Mouse (Mus musculus): ENCODE data around the gene Tnrc18. TPM values are rescaled to one million over a fixed set of nuclear protein-coding genes. Genes with fewer than 3 reads are reported as not detected.

Tnrc18 gene
- total RNA-seq, 2 experiments from 2014 or later: 0.85 to 8.8 TPM

DNA sequence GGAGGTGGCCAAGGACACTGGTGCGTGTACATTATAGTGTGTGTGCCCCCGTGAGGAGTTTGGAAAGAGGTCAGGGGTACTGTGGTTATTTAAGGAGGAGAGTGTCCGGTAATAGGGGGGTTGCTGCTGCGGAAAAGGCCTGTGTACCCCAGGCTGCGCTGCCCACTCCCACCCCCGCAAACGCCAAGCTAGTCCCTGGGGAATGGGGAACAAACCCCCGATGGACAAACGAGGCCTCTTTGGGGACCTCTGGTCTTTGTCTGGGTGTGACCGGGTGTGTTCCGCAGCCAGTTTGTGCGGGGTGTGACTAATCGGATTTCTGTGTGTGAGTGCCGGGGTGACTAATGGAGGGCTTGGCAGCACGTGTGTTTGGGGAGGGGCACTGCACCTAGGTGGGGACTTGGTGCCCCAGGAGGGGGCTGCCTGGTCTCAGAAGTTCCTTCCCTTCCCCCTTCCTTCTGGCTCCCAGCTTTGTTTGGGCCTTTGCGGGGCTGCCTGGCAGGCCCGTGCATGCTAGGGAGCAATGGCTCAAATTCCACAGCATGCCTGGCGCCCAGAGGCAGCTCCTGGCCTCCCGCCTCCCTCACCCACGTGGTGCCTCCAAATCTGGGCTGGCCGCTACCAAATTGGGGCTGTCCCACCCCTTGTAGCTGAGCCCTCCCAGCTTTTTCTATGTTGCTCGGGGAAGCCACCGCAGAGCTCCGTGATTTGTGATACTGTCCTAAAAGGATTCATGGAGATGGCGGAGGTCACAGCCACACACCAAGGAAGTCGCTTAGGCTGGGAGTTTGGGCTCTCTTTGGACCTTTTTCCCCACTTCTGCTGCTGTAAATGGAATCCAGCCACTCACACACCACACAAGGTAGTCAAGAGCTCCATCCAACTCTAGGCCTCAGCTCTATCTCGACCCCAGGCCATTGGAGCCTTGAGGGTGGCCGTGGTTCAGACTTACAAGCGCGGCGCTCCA is 5.9 kb upstream of the Tnrc18 start:
- no peak for ATAC-seq (replicated peaks; ENCODE audit: low FRiP score, low TSS enrichment, poor library complexity, severe bottlenecking)

DNA sequence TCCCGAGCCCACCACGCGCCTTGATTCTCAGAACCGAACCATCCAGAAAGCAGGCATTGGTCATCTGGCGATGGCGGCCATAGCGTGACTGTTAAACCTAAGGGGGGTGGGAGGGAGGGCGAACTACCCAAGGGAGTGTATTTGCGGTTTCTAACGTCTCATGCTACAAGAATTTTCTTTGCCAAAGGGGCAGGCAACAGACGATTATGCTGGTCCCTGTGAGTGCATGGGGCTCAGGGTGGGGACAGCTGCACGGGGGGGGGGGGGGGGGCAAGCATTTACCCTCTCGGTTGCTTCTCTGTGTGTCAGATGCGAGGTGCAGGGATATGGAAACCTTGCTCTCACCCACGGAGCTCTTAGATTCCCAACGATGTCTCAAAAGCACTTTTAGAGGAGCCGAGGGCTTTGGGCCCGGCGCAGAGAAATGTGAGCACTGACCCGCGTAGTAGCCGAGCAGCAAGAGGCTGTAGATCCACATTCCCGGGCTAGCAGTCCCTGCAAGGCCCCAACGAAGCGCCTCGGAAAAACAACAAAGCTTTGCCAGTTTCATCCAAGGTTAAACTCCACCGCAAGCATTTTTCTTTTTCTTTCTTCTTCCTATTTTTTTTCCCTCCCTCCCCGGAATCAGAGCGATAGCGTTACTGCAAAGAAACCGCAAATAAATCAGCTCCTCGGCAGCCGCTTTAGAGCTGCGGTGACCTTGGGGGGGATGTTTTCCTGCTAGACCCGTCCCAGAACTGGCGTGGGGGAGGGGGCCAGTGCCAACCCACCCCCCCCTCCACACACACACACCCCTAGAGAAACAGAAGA is 5.0 kb upstream of the Tnrc18 start:
- no peak for ATAC-seq (replicated peaks; ENCODE audit: low FRiP score, low TSS enrichment, poor library complexity, severe bottlenecking)

DNA sequence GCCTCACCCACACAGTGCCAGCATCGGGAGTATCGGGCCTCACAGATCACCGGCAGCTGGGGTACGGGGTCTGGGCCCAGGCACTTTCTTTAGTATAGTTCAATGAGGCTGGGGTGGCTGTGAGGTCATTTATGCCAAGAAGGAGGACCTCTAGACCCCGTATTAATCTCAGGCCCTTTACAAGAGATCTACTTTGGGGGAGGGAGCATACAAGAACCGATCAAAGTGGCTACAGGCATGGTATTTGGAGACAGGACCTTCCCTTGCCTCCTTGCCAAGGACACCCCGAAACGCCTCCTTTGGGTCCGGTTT is 4.5 kb upstream of the Tnrc18 start:
- ATAC-seq (replicated peaks; ENCODE audit: low FRiP score, low TSS enrichment, poor library complexity, severe bottlenecking): no peak

DNA sequence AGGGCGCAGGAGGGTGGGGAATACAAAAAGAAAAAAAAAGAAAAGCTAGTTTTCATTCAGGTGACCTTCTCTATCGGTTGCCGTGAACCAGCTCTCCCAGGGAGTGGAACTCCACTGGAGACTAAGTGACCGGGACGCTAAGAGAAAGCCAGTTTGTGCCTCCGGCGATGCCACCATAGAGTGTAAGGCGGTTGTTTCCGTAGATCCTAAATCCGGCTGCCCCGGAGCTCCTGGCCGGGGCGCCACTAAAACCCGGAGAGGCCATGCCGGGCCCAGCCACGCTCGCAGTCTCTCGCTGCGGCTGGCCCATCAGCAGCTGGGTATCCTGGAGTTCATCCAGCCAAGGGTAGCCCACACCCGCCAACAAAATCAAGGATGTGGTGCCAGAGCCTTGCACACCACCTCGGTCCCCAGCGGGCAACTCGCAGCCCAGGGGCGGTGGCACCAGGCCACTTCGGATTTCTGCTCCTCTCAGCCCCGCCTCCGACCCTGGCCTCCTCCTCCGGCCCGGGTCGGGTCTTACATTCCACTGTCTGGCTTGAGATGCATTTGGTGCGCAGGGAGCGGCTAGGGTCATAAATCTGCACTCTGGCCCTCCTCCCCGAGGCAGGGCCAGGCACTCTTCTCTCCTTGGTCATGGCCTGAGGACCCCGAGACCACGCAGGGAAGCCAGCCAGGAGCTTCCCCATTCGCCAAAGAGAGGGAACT is 4.0 kb upstream of the Tnrc18 start:
- no peak; the same call in 1 of the 2 replicates for ATAC-seq (replicated peaks; ENCODE audit: low FRiP score, low TSS enrichment, poor library complexity, severe bottlenecking)

DNA sequence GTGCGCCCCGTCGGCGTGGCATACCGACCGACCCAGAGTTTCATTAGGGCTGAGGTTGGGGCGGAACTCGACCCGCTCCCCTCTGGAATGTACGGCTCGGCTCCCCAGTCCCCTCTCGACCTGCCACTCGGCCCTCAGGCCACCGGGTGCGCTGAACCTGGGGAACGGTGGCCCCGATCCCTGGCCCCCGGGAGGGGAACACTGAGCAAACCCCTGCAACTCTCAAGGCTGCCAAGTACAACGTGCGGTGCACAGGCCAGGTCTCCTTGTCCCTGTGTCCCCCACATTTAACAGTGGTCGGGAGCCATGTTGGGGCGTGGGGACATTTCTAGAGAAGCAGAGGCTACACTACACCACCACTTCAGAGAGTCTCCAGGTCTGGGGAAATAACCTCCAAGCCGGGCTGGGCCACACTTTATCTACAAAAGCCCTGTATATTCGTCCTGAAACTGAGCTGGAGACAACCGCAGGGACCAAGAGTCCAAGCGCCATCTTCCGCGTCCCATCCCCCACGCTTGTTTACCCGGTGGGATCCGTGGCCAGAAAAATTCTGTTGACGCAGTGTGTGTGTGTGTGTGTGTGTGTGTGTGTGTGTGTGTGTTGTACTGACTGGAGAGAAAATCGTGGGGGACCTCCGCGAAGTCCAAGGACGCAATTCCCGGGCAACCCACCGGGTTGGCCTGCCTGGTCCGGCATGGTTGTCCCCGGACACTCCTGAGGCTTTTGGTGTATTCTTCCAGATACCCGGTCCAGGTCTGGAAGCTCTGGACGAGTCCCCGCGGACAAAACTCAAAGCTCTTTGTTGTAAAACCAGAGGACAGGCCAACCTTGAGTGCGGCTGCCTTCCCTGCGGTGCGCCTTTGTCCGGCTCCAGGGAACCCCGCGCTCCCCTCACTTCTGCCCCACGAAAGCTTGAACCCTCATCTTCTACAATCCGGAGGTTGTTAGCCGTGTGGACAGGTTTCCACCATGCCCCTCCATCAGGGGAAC is 3.1 kb upstream of the Tnrc18 start:
- no peak for ATAC-seq (replicated peaks; ENCODE audit: low FRiP score, low TSS enrichment, poor library complexity, severe bottlenecking)

DNA sequence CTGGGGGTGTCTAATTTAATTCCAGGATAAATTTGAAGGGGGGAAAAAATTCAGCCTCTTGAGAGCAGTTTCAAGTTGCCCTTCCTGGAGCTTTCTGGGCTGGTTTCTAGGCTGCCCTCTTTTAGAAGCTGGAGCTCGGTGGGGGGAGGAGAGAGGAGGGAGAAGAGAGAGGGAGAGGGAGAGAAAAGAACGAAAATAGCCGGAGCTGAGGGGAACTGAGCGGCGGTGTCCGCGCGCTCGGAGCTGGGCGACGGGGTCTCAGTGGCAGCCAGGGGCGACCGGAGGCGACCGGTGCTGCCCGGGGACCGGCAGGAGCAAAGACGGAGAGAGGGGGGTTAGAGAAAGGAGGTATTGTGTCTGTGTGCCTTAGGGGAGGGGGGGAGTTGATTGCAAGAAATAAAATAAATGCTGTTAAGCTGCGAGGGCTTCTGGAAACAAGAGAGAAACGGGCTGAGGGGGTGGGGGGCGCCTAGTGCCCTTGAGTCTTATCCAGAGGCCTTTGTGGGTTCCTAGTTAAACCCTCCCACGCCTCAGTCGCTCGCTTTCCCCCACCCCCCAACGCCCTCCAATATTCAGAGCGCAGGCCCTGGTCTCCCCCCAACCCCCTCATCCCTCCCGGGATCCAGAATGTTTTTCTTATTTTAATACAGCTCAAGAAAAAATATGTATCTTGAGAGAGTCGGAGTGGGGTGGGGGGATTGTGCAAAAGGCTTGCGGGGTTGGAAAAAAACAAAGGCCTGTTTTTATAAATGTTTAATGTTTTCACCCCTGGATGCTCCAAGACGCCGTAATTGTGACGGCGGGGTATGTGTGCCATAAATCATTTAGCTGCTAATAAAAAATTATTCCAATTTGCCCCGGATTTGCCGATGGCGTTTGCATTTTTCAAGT is 2.2 kb upstream of the Tnrc18 start:
- no peak for ATAC-seq (replicated peaks; ENCODE audit: low FRiP score, low TSS enrichment, poor library complexity, severe bottlenecking)

DNA sequence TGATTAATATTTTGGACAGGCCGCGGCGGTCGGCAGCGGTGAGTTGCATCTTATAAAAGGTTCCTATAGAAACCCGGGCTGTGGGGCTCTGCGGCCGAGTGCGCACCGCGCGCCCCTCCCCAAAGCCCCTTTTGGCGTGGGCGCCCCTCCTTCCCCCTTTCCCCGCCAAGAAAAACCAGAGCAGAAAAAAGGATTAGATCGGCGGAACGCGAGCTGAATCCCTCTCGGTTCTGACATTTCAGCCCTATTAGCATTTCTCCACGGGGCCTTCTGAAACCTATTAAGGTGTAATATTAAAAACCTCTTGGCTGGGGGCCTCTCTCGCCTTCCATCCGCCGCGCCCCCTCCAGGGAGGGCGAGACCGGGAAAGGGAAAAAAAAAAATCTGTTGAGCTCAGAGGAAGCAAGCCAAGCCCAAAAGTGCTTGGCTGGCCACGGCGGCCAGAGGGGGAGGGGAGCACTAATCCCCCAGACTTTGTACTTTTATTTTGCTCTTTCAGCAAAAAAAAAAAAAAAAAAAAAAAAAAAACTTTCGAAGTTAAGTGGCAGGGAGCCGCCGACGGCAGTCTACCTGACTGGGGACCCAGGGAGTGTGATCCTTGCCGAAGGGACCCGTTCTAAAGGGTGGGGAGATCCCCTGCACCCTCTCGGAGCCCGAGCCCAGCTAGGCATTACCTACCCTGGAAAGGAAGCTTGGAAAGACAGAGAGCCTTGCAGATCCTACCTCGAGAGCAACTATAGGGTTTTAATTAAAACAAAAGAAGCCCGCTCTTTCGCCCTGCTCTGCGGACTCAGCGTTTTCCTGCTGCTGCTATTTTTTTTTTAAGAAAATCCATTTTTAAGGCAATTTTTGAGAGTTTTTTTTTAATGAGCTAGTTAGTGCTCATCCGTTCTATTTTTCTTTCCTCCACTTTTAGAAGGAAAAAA is 1.2 kb upstream of the Tnrc18 start:
- no peak for ATAC-seq (replicated peaks; ENCODE audit: low FRiP score, low TSS enrichment, poor library complexity, severe bottlenecking)

DNA sequence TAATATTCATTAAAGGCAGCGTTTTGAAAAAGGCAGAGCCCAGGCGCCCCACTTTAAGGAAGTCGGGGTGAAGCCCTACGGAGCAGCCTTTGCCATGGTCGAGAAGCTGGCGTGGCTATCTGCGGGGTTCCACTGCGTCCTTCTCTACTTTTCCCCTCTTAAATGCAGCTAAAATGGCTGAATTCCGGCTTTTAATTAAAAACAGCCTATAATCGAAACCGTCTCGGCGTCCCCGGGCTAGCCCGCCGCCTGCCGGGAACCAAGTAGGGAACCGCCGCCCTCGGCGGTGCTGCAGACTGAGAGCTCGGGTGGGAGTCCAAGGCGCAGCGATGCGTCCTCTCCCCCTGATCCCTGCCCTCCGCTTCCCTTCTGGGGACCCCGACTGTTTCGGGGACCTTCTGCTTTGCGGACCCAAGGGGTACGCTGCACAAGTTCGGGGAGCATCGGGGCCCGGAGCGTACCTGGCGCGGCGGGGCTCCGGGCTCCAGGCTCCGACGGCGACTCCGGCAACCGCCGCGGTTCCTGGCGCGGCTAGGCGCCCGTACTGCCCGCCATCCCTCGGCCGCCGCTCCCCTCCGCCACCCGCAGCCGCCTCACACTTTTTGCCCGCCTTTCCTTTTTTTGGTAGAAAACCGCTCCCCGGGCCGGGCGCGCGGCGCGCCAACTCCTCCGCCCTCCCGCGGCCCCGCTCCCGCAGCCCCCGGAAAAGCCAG is 495 bp downstream of the Tnrc18 start:
- ATAC-seq (replicated peaks; ENCODE audit: low FRiP score, low TSS enrichment, poor library complexity, severe bottlenecking): no peak

DNA sequence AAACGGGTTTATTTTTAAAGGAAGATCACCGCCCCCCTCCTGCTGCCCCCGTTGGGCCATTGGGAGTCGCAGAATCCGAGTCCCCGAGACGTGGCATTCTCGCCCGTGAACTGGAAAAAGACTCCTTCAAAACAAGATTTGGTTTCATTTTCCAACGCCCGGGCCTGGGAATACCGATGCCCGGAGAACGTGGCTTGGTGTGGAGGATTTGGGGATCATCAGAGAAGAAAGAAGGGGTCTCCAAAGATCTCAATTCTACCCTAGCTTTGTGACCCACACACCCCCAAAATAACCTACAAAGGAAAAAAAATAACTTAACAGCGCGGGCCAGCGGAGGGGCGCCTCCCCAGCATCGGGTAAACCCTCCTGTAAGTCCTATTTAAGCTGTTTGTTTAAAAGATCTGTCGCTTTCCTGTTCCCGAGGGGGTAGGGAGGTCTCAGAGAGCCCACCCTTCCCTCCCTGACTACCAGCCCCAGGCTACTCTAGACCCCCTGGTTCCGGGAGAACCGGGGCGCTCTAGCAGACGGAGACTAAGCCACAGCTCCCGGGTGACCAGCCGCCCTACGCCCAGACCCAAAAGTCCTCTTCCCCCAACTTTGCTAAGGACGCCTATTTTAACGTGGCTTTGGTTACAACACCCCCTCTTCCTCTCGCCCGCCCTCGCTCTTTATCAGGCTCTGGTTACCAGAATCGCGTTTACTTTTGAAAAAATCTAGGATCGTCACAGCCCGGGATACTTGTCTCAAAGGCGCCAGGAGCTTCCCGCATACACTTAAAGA is 1.2 kb downstream of the Tnrc18 start:
- no peak for ATAC-seq (replicated peaks; ENCODE audit: low FRiP score, low TSS enrichment, poor library complexity, severe bottlenecking)

DNA sequence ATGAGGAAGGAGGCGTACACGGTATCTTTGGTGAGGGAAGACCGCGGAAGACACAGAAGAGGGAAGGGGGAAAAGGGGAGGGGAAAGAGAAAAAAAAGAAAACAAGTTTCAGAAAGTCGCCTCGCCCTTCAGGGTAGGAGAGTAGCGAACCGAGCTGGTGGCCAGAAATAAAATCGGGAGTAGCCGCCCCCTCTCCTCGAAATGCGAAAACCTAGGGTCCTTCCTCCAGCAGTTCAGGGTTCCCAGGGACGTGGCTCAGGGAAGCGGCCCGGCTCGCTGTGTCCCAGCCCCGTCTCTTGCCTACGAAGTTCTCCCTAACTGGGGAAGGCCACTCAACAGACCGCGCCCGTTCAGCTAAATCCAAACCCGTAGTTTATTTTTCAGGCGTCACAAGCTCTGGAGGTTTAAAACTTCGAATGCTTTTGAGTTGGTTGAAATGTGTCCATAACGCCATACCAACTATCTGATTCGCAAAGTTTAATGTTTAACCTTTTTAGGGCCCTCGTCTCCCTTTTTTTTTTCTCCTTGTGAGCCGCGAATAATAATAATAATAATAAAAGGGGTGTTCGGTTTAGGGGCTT is 2.0 kb downstream of the Tnrc18 start:
- ATAC-seq (replicated peaks; ENCODE audit: low FRiP score, low TSS enrichment, poor library complexity, severe bottlenecking): no peak

DNA sequence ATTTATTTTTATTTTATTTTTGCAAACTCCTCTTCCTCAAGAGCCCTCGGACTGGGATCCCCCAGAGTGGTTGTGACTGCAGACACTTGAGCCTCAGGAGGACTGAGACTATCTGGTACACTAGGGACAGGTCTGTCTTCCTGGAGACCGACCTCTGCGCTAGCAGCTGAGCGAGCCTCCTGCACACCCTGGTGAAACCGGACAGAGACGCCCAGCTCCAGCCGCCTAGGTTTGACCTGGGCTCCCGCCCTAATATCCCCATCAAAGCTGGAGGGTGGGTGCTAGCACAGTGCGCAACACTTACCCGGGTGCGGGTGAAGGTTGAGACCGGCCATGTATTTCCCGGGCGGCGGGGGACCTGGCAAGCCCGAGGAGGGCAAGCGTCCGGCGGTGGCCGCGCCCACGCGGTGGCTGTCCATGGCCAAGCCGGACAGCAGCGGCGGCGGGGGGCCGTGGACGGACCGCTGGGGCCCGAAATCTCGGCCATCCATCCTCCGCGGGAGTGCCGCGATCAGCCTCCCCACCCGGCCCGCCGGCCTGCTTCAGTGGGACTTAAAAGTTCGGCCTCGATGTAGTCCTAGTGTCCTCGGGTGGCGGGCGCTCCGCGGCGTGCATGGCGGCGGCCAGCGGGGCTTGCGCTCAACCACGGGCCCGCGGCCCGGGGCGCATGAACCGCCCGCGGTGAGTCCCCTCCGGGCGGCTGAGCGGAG is 2.6 kb downstream of the Tnrc18 start:
- no peak for ATAC-seq (replicated peaks; ENCODE audit: low FRiP score, low TSS enrichment, poor library complexity, severe bottlenecking)

DNA sequence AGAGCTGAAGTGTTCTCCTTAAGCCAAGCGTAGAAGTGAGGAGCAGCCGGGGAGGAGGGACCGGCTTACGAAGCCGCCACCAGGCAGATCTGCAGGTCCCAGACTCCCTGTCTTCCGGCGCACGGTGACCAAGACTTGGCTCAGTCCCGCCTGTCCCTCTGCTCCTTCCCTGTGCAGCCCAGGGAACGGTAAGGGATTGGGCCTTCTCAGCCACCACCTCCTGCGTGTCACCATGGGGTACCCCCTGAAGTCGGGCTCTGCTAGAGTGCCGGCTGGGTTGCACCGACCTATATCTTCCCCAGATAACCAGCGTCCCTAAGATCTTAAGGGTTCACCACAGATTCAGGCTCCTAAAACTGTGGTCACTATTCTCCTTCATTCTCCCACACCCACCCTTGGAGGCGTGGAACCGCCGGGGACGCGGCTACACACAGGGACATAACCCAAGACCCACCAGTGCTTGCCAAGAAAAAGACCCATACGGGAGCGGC is 3.3 kb downstream of the Tnrc18 start:
- no peak for ATAC-seq (replicated peaks; ENCODE audit: low FRiP score, low TSS enrichment, poor library complexity, severe bottlenecking)

DNA sequence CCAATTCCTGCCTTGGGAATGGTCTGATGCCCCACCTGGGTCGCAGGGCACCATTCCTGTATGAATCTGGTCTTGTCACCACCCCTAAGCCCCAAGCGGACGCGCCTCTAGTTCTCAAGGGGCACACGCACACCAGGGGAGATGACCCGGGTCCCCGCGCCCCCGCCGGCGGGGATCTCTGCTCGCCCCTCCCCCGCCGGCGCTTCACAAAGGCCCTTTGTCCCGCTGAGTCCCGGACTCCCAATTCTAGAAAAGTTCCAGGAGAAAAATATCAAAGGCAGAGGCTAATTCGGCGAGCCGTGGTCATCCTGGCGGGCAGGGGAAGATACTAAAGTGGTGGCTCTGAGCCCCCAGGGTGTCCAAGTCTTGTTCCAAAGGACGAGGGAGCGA is 3.7 kb downstream of the Tnrc18 start:
- no peak for ATAC-seq (replicated peaks; ENCODE audit: low FRiP score, low TSS enrichment, poor library complexity, severe bottlenecking)

DNA sequence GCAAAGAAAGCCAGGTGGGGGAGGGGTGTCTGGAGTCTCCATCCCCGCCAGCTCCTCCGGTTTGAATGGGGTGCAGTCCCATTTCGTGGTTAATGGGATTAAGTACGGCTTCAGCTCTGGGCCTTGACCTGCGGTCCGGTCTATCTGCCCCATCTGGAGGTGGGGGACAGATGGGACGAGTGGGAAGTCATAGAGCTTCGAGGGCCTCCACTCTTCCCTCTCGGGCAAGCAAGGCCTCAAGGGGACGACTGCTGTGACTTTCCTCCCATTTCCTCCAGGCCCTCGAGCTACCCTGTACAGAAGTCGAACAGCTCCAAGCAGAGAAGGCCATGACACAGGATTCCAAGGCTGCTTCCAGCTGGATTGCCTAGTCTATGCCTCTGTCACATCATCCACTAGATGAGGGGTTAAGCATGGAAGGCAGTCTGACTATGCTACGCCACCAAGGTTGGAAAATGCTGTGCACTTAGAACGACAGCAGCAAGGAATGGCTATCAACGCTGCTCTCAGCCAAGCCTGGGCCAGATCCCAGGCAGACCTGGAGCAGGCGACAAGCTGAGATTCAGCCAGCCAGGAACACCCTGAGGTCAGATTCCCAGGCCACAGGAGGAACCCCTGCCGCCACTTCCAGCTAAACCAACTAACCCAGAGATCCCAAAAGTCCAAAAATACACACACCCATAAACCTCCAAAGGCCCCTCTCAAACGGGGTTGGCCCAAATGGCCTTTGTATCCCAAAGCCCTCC is 4.3 kb downstream of the Tnrc18 start:
- ATAC-seq (replicated peaks; ENCODE audit: low FRiP score, low TSS enrichment, poor library complexity, severe bottlenecking): no peak

All from megakaryocyte-erythroid progenitor cell, adult 5-6 weeks (primary cell).